Mouse (Mus musculus): ENCODE results near the gene Ccdc22. TPM values are rescaled to one million over a fixed set of nuclear protein-coding genes. Genes with fewer than 3 reads are reported as not detected.

Ccdc22 gene
- polyA plus RNA-seq, 1 experiment from 2014 or later: 33.4 TPM

- DNase-seq (ENCODE audit: low spot score): no peak
- 81% methylated on average over 9 of the region's 9 CpGs for WGBS
- H3K4me1 ChIP-seq (replicated peaks; ENCODE audit: control insufficient read depth, insufficient read depth, low read length): no peaks in the 10 kb centered on the region; the same call in 1 of the 2 replicates
Observed at GRCm38 (mm10) chrX:7567491-7567890, 37.8 kb downstream of the Ccdc22 start.

GRCm38 (mm10) chrX:7566352-7566751 is 39.0 kb downstream of the Ccdc22 start:
- H3K27me3 ChIP-seq (ENCODE audit: control insufficient read depth, insufficient read depth, low read length): no peaks in the 10 kb centered on the region
- H3K27ac ChIP-seq (ENCODE audit: low read depth, low read length): no peak overlapping the region
- no peak overlapping the region for H3K4me3 ChIP-seq (ENCODE audit: low read depth, low read length)
- 88% methylated on average over 6 of the region's 6 CpGs for WGBS
- H3K4me1 ChIP-seq (replicated peaks; ENCODE audit: control insufficient read depth, insufficient read depth, low read length): no peaks in the 10 kb centered on the region
- H3K9me3 ChIP-seq (ENCODE audit: control insufficient read depth, low read length): no peaks in the 10 kb centered on the region
- no peaks in the 10 kb centered on the region for H3K36me3 ChIP-seq (ENCODE audit: control insufficient read depth, insufficient read depth, low read length)
- no peak overlapping the region for H3K4me2 ChIP-seq (ENCODE audit: low read depth, low read length, severe bottlenecking)
- ATAC-seq (replicated peaks; ENCODE audit: low FRiP score) (no peak), DNase-seq (ENCODE audit: low spot score) (no peak)
- no peak overlapping the region for H3K9ac ChIP-seq (ENCODE audit: low read length)

More at GRCm38 (mm10) chrX:7567491-7567890, 37.8 kb downstream of the Ccdc22 start:
- H3K27me3 ChIP-seq (ENCODE audit: control insufficient read depth, insufficient read depth, low read length): no peaks in the 10 kb centered on the region
- H3K9me3 ChIP-seq (ENCODE audit: control insufficient read depth, low read length): no peaks in the 10 kb centered on the region
- no peak overlapping the region for H3K9ac ChIP-seq (ENCODE audit: low read length)
- no peak overlapping the region for H3K4me2 ChIP-seq (ENCODE audit: low read depth, low read length, severe bottlenecking)
- H3K36me3 ChIP-seq (ENCODE audit: control insufficient read depth, insufficient read depth, low read length): no peaks in the 10 kb centered on the region
- ATAC-seq (replicated peaks; ENCODE audit: low FRiP score): no peak
- H3K27ac ChIP-seq (ENCODE audit: low read depth, low read length): no peak overlapping the region
- H3K4me3 ChIP-seq (ENCODE audit: low read depth, low read length): no peak overlapping the region

- H3K9me3 ChIP-seq (ENCODE audit: control insufficient read depth, low read length): no peaks in the 10 kb centered on the region
- no peaks in the 10 kb centered on the region for H3K4me1 ChIP-seq (replicated peaks; ENCODE audit: control insufficient read depth, insufficient read depth, low read length)
- DNase-seq (ENCODE audit: low spot score) (no peak), ATAC-seq (replicated peaks; ENCODE audit: low FRiP score) (no peak)
- 19% methylated on average over 2 of the region's 2 CpGs for WGBS
- H3K4me2 ChIP-seq (ENCODE audit: low read depth, low read length, severe bottlenecking): no peak overlapping the region
- no peaks in the 10 kb centered on the region for H3K27me3 ChIP-seq (ENCODE audit: control insufficient read depth, insufficient read depth, low read length)
- H3K36me3 ChIP-seq (ENCODE audit: control insufficient read depth, insufficient read depth, low read length): no peaks in the 10 kb centered on the region
- H3K9ac ChIP-seq (ENCODE audit: low read length): no peak overlapping the region
- H3K27ac ChIP-seq (ENCODE audit: low read depth, low read length): no peak overlapping the region
- no peak overlapping the region for H3K4me3 ChIP-seq (ENCODE audit: low read depth, low read length)
Observed at GRCm38 (mm10) chrX:7563076-7563475, 42.2 kb downstream of the Ccdc22 start.

GRCm38 (mm10) chrX:7553474-7553873 is 51.8 kb downstream of the Ccdc22 start:
- Histone ChIP-seq H3K4me3 (ENCODE audit: low read depth, low read length) (no peak overlapping the region), H3K9me3 (ENCODE audit: control insufficient read depth, low read length) (no peaks in the 10 kb centered on the region), H3K27me3 (ENCODE audit: control insufficient read depth, insufficient read depth, low read length) (no peaks in the 10 kb centered on the region), H3K9ac (ENCODE audit: low read length) (no peak overlapping the region), H3K27ac (ENCODE audit: low read depth, low read length) (no peak overlapping the region), H3K36me3 (ENCODE audit: control insufficient read depth, insufficient read depth, low read length) (no peaks in the 10 kb centered on the region), H3K4me2 (ENCODE audit: low read depth, low read length, severe bottlenecking) (no peak overlapping the region), H3K4me1 (replicated peaks; ENCODE audit: control insufficient read depth, insufficient read depth, low read length) (no peaks in the 10 kb centered on the region)
- DNase-seq (ENCODE audit: low spot score) (no peak), ATAC-seq (replicated peaks; ENCODE audit: low FRiP score) (no peak)
- 90% methylated on average over 4 of the region's 4 CpGs for WGBS

Other genes with a start within 250 kb of the Ccdc22 start
- gene Usp27x, start 229.7 kb downstream of the Ccdc22 start, polyA plus RNA-seq (2014; fragmentation: Nextera tagmentation; extraction: Ambion mirVana): 0.52 and 0.57 TPM in 2 replicates
- gene Foxp3, start 31.9 kb downstream of the Ccdc22 start, polyA plus RNA-seq (2014; fragmentation: Nextera tagmentation; extraction: Ambion mirVana): not detected in 2 replicates
- 2.2 and 3.3 TPM in 2 replicates for gene Ppp1r3f, start 31.2 kb downstream of the Ccdc22 start, polyA plus RNA-seq (2014; fragmentation: Nextera tagmentation; extraction: Ambion mirVana)
- not detected in 2 replicates for gene Cacna1f, start 1.6 kb upstream of the Ccdc22 start, polyA plus RNA-seq (2014; fragmentation: Nextera tagmentation; extraction: Ambion mirVana)
- 12.3 and 12.6 TPM in 2 replicates for gene Syp, start 33.0 kb upstream of the Ccdc22 start, polyA plus RNA-seq (2014; fragmentation: Nextera tagmentation; extraction: Ambion mirVana)
- gene Prickle3, start 51.7 kb upstream of the Ccdc22 start, polyA plus RNA-seq (2014; fragmentation: Nextera tagmentation; extraction: Ambion mirVana): 2.6 and 2.9 TPM in 2 replicates
- gene Plp2, start 65.9 kb upstream of the Ccdc22 start, polyA plus RNA-seq (2014; fragmentation: Nextera tagmentation; extraction: Ambion mirVana): 54.0 and 64.5 TPM in 2 replicates
- gene Magix, start 75.7 kb upstream of the Ccdc22 start, polyA plus RNA-seq (2014; fragmentation: Nextera tagmentation; extraction: Ambion mirVana): 0.47 TPM in 1 of 2 replicates, not detected in the other
- 44.6 and 47.0 TPM in 2 replicates for gene Gpkow, start 91.6 kb upstream of the Ccdc22 start, polyA plus RNA-seq (2014; fragmentation: Nextera tagmentation; extraction: Ambion mirVana)
- 14.2 and 17.2 TPM in 2 replicates for gene Wdr45, start 108.8 kb upstream of the Ccdc22 start, polyA plus RNA-seq (2014; fragmentation: Nextera tagmentation; extraction: Ambion mirVana)
- 0.55 TPM in 1 of 2 replicates, not detected in the other for gene Gm45208, start 116.7 kb upstream of the Ccdc22 start, polyA plus RNA-seq (2014; fragmentation: Nextera tagmentation; extraction: Ambion mirVana)
- gene Praf2, start 122.9 kb upstream of the Ccdc22 start, polyA plus RNA-seq (2014; fragmentation: Nextera tagmentation; extraction: Ambion mirVana): 88.7 and 94.0 TPM in 2 replicates
- gene Ccdc120, start 145.4 kb upstream of the Ccdc22 start, polyA plus RNA-seq (2014; fragmentation: Nextera tagmentation; extraction: Ambion mirVana): 22.8 and 27.8 TPM in 2 replicates
- 23.6 and 24.8 TPM in 2 replicates for gene Tfe3, start 157.0 kb upstream of the Ccdc22 start, polyA plus RNA-seq (2014; fragmentation: Nextera tagmentation; extraction: Ambion mirVana)
- 56.2 and 57.2 TPM in 2 replicates for gene Gripap1, start 184.2 kb upstream of the Ccdc22 start, polyA plus RNA-seq (2014; fragmentation: Nextera tagmentation; extraction: Ambion mirVana)
- gene Kcnd1, start 216.8 kb upstream of the Ccdc22 start, polyA plus RNA-seq (2014; fragmentation: Nextera tagmentation; extraction: Ambion mirVana): 1.2 and 1.4 TPM in 2 replicates
- 37.3 and 37.6 TPM in 2 replicates for gene Otud5, start 235.8 kb upstream of the Ccdc22 start, polyA plus RNA-seq (2014; fragmentation: Nextera tagmentation; extraction: Ambion mirVana)

Data from forebrain, embryonic 11.5 days (tissue).